Comparison of ENCODE assay signal across 9 mouse cellular contexts in the genomic region with DNA sequence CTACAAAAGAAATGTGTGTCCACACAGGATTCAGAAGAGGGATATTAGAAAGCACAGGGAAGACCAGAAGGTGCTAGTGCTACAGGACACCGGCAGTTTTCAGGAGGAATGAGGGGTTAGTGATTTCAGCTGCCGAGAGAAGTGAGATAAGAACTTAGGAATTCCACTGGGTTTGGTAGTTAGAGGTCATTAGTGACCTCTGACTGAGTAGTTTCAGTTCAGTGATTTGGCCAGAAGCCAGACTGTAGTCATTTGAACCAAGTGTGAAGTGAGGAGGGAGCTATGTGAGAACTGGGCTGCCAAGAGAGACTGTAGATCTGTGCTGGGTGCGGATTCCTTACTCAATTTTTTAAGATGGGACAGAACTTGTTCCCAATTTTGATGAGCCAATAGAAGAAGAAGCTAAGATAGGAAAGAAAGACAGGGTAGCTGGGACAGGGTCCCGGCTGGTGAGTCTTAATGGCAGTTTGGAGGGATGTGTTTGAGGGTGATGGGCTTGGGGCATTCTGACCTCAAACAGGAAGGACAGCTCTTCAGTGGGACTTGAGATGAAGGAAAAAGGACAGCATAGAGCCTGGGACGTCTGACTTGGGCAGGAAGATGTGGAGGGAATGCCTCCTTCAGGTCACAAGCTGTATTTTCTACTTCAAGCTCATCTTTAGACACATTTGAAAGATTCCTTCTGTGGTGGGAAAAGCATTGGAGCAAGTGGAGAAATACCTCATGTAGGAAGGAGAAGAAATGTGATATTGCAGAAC. TPM values are rescaled to one million over a fixed set of nuclear protein-coding genes. Genes with fewer than 3 reads are reported as not detected.
DNase-seq lines count a peak whose midpoint lies in the region; ATAC-seq and TF ChIP-seq lines count a peak whose summit lies in the region.
"Had no signal": no experiment of that assay in that cellular context is flagged by ENCODE, and none has a peak within 500 bp of the region (broad histone marks: within the 10 kb centered on the region; RNA-seq: fewer than 3 reads in every experiment).

No protein-coding gene starts in this region.

- H3K4me1 ChIP-seq in heart, embryonic 16.5 days (ENCODE audit: control insufficient read depth, insufficient read depth, low read length) = peaks cover 57% of the 10 kb centered on the region
- peaks cover 26% of the 10 kb centered on the region for H3K4me1 ChIP-seq in liver, postnatal 0 days (ENCODE audit: insufficient read depth)
- peaks cover 4% of the 10 kb centered on the region for H3K4me1 ChIP-seq in forebrain, embryonic 10.5 days
- H3K4me1 ChIP-seq: hindbrain, embryonic 15.5 days had no signal

- peaks cover 2% of the 10 kb centered on the region; the same call in 1 of the 2 replicates for H3K36me3 ChIP-seq in heart, embryonic 16.5 days (ENCODE audit: control insufficient read depth, insufficient read depth)
- no peaks in the 10 kb centered on the region for H3K36me3 ChIP-seq in liver, postnatal 0 days (replicated peaks; ENCODE audit: insufficient read depth, low read length)
- H3K36me3 ChIP-seq in forebrain, embryonic 10.5 days (replicated peaks) = 0 out of 2 replicates have a peak, but pooled peaks cover 6% of the 10 kb centered on the region
- H3K36me3 ChIP-seq: hindbrain, embryonic 15.5 days had no signal

- no peak for TF ChIP-seq EP300 in liver, postnatal 0 days (IDR thresholded peaks at IDR 0.05; ENCODE audit: low read depth)

- WGBS in heart, embryonic 16.5 days = 16% methylated on average over 5 of the region's 5 CpGs
- WGBS in liver, postnatal 0 days (ENCODE audit: insufficient replicate concordance) = 45% methylated on average over 5 of the region's 5 CpGs
- WGBS in forebrain, embryonic 10.5 days = 76% methylated on average over 5 of the region's 5 CpGs

- 0 out of 2 replicates have a peak, but pooled peaks have one; percentile 11 for TF ChIP-seq CTCF in liver, postnatal 0 days (IDR thresholded peaks at IDR 0.05; ENCODE audit: low read depth)

- H3K27ac ChIP-seq in heart, embryonic 16.5 days (ENCODE audit: low read length) = peak overlapping the region; percentile 87
- H3K27ac ChIP-seq in liver, postnatal 0 days (ENCODE audit: low read depth) = peak overlapping the region; percentile 13
- no peak overlapping the region for H3K27ac ChIP-seq in forebrain, embryonic 10.5 days
- H3K27ac ChIP-seq: hindbrain, embryonic 15.5 days had no signal

- no peaks in the 10 kb centered on the region for H3K27me3 ChIP-seq in heart, embryonic 16.5 days (ENCODE audit: control insufficient read depth, insufficient read depth, low read length)
- H3K27me3 ChIP-seq in liver, postnatal 0 days (ENCODE audit: insufficient read depth, low read length) = no peaks in the 10 kb centered on the region
- no peaks in the 10 kb centered on the region for H3K27me3 ChIP-seq in forebrain, embryonic 10.5 days (ENCODE audit: poor library complexity, severe bottlenecking)
- H3K27me3 ChIP-seq: hindbrain, embryonic 15.5 days had no signal

- H3K9me3 ChIP-seq in heart, embryonic 16.5 days (replicated peaks; ENCODE audit: control insufficient read depth, low read length) = no peaks in the 10 kb centered on the region
- H3K9me3 ChIP-seq in liver, postnatal 0 days (ENCODE audit: low read length) = no peaks in the 10 kb centered on the region
- H3K9me3 ChIP-seq in forebrain, embryonic 10.5 days = no peaks in the 10 kb centered on the region
- H3K9me3 ChIP-seq: hindbrain, embryonic 15.5 days had no signal

- peak; percentile 44 to 46 for DNase-seq in urinary bladder, postnatal 36 days (ENCODE audit: low spot score in 2 of 2)
- no peak for DNase-seq in urinary bladder, postnatal 4 days (ENCODE audit: low spot score in 2 of 2)
- DNase-seq in liver, postnatal 0 days = no peak
- no peak for DNase-seq in forebrain, embryonic 10.5 days (ENCODE audit: extremely low spot score, low spot score)
- no peak for DNase-seq in spleen, postnatal 14 days (ENCODE audit: low spot score in 2 of 2)
- DNase-seq in layer of hippocampus, postnatal 14 days (ENCODE audit: low spot score in 2 of 2) = no peak
- DNase-seq in cerebellum, adult 11-12 months = no peak

- H3K4me2 ChIP-seq in heart, embryonic 16.5 days (ENCODE audit: low read depth, low read length) = peak overlapping the region; percentile 50
- H3K4me2 ChIP-seq in liver, postnatal 0 days (ENCODE audit: low read depth, low read length) = no peak overlapping the region
- H3K4me2 ChIP-seq: hindbrain, embryonic 15.5 days had no signal

- peak overlapping the region; percentile 64 for H3K9ac ChIP-seq in heart, embryonic 16.5 days (ENCODE audit: low read length)
- no peak overlapping the region for H3K9ac ChIP-seq in liver, postnatal 0 days (replicated peaks)
- H3K9ac ChIP-seq: hindbrain, embryonic 15.5 days had no signal

- H3K4me3 ChIP-seq in heart, embryonic 16.5 days (ENCODE audit: low read length) = no peak overlapping the region
- no peak overlapping the region for H3K4me3 ChIP-seq in liver, postnatal 0 days (ENCODE audit: low read depth, low read length)
- no peak overlapping the region for H3K4me3 ChIP-seq in forebrain, embryonic 10.5 days
- H3K4me3 ChIP-seq: hindbrain, embryonic 15.5 days had no signal

- ATAC-seq in heart, embryonic 16.5 days (replicated peaks; ENCODE audit: extremely low read depth, insufficient read depth, low FRiP score) = peak; percentile 92
- peak; percentile 33; the same call in 1 of the 2 replicates for ATAC-seq in liver, postnatal 0 days

RNA-seq across cellular contexts. Expression of gene Lrrfip2, which starts 32.0 kb away (rescaled TPM):
- 74.8 and 76.9 TPM in 2 replicates for polyA plus RNA-seq in heart, embryonic 16.5 days (2015; fragmentation: Nextera tagmentation; extraction: Ambion mirVana)
- 18.4 and 18.5 TPM in 2 replicates for polyA plus RNA-seq in liver, postnatal 0 days (2015; fragmentation: Nextera tagmentation; extraction: Ambion mirVana)
- polyA plus RNA-seq in forebrain, embryonic 10.5 days (2016; fragmentation: Nextera tagmentation; extraction: Ambion mirVana) = 41.8 and 42.1 TPM in 2 replicates
- total RNA-seq in layer of hippocampus, postnatal 14 days (2021) = 10 to 100 TPM; 26.3 to 29.0 TPM

Comparison
In these comparisons a context has a peak if more than half of its experiments do, and no peak if none do; other contexts are left out.
1. DNase-seq: peak in urinary bladder, postnatal 36 days (2 of 2); none in urinary bladder, postnatal 4 days (0 of 2), liver, postnatal 0 days (single experiment), forebrain, embryonic 10.5 days (single experiment), spleen, postnatal 14 days (0 of 2), layer of hippocampus, postnatal 14 days (0 of 2) and cerebellum, adult 11-12 months (single experiment).